Mouse (Mus musculus) effector memory CD4-positive, alpha-beta T cell, adult 5 months (primary cell): ENCODE data around the gene Map7d2. TPM values are rescaled to one million over a fixed set of nuclear protein-coding genes. Genes with fewer than 3 reads are reported as not detected.

Experiments
- polyA plus RNA-seq: library from polyadenylated mRNA; unstranded; fragments of 100-300 nt; shearing (Covaris generic); gene quantifications from one replicate; pipeline ENCODE4 v1.2.1, GENCODE M21; 2017

Gene Map7d2
- not detected for polyA plus RNA-seq

GRCm38 (mm10) chrX:159414130-159414828 lies at the start of gene Map7d2:
TSS of gene Map7d2 (plus strand) at chrX:159414572.

GRCm38 (mm10) chrX:159371831-159372752 lies 42.3 kb upstream of the Map7d2 start, which contains the start of gene Eif1ax:
TSS of gene Eif1ax (plus strand) at chrX:159372178.

GRCm38 (mm10) chrX:159526388-159526787 lies 112.0 kb downstream of the Map7d2 start, which contains the start of gene Bclaf3:
TSS of gene Bclaf3 (plus strand) at chrX:159526688.

Other genes starting within 250 kb of the Map7d2 start
- gene Rps6ka3, start 204.3 kb upstream of the Map7d2 start, polyA plus RNA-seq = 15.8 TPM
- gene Eif1ax, start 42.4 kb upstream of the Map7d2 start, polyA plus RNA-seq = 33.9 TPM
- gene Bclaf3, start 112.1 kb downstream of the Map7d2 start, polyA plus RNA-seq = 26.6 TPM
- 432 TPM for gene Sh3kbp1, start 212.7 kb downstream of the Map7d2 start, polyA plus RNA-seq